Mouse (Mus musculus) megakaryocyte-erythroid progenitor cell, adult 5 weeks (primary cell): ENCODE results near the gene Vmn1r6. TPM values are rescaled to one million over a fixed set of nuclear protein-coding genes. Genes with fewer than 3 reads are reported as not detected.

Experiments
- polyA plus RNA-seq: library from polyadenylated mRNA; stranded (reverse); fragments of >175 nt; gene quantifications from 2 replicates; pipeline ENCODE4 v1.2.3, GENCODE M21; 2012

Vmn1r6 gene
- polyA plus RNA-seq: not detected in 2 replicates

GRCm38 (mm10) chr6:56996943-56997342 is at the start of gene Vmn1r6:
Gene Vmn1r6 (plus strand): TSS chr6:56997243.

GRCm38 (mm10) chr6:56969973-56970372 is 27.1 kb upstream of the Vmn1r6 start, which contains the start of gene Vmn1r5:
Gene Vmn1r5 (plus strand): TSS chr6:56970273.

GRCm38 (mm10) chr6:57025224-57025623 is 28.2 kb downstream of the Vmn1r6 start, which contains the start of gene Vmn1r7:
Gene Vmn1r7 (minus strand): TSS chr6:57025324.

GRCm38 (mm10) chr6:57031984-57032383 is 34.9 kb downstream of the Vmn1r6 start, which contains the start of gene Vmn1r8:
Gene Vmn1r8 (plus strand): TSS chr6:57032284.

Other genes starting within 250 kb of the Vmn1r6 start
- 5.6 and 7.5 TPM in 2 replicates for gene Kbtbd2, start 199.4 kb upstream of the Vmn1r6 start, polyA plus RNA-seq
- gene Fkbp9, start 165.2 kb upstream of the Vmn1r6 start, polyA plus RNA-seq: 2.7 and 3.0 TPM in 2 replicates
- 44.9 and 63.9 TPM in 2 replicates for gene Nt5c3, start 73.3 kb upstream of the Vmn1r6 start, polyA plus RNA-seq
- gene Vmn1r4, start 73.2 kb upstream of the Vmn1r6 start, polyA plus RNA-seq: 0.11 TPM in 1 of 2 replicates, not detected in the other
- gene Vmn1r5, start 27.0 kb upstream of the Vmn1r6 start, polyA plus RNA-seq: not detected in 2 replicates
- gene Vmn1r7, start 28.1 kb downstream of the Vmn1r6 start, polyA plus RNA-seq: not detected in 2 replicates
- not detected in 2 replicates for gene Vmn1r8, start 35.0 kb downstream of the Vmn1r6 start, polyA plus RNA-seq
- not detected in 2 replicates for gene Vmn1r9, start 69.5 kb downstream of the Vmn1r6 start, polyA plus RNA-seq
- not detected in 2 replicates for gene Vmn1r10, start 112.2 kb downstream of the Vmn1r6 start, polyA plus RNA-seq
- gene Vmn1r11, start 136.2 kb downstream of the Vmn1r6 start, polyA plus RNA-seq: not detected in 2 replicates
- not detected in 2 replicates for gene Vmn1r12, start 159.7 kb downstream of the Vmn1r6 start, polyA plus RNA-seq
- gene Vmn1r13, start 206.0 kb downstream of the Vmn1r6 start, polyA plus RNA-seq: not detected in 2 replicates
- 0.01 TPM in 1 of 2 replicates, not detected in the other for gene Vmn1r14, start 234.4 kb downstream of the Vmn1r6 start, polyA plus RNA-seq